Mouse (Mus musculus): ENCODE measurements around the gene Prkar1b. TPM values are rescaled to one million over a fixed set of nuclear protein-coding genes. Genes with fewer than 3 reads are reported as not detected.

Gene Prkar1b
- total and polyA plus RNA-seq, 2 experiments from 2014 or later, result 397 to 415 TPM

GRCm38 (mm10) chr5:139149006-139149672, 662 bp downstream of the Prkar1b start:
- ATAC-seq (ENCODE audit: low FRiP score), result peak; percentile 43; the same call in 1 of the 2 replicates
- DNase-seq (ENCODE audit: low spot score), result no peak
- Histone ChIP-seq H3K27me3 (ENCODE audit: insufficient read depth, low read length) (no peaks in the 10 kb centered on the region), H3K4me3 (ENCODE audit: low read depth, low read length) (peak overlapping the region; percentile 87), H3K4me2 (ENCODE audit: low read depth, low read length, poor library complexity, severe bottlenecking) (peak overlapping the region; percentile 90), H3K9me3 (ENCODE audit: low read length) (no peaks in the 10 kb centered on the region), H3K36me3 (ENCODE audit: insufficient read depth, low read length) (peaks cover 12% of the 10 kb centered on the region; the same call in 1 of the 2 replicates), H3K9ac (replicated peaks; ENCODE audit: low read length, poor library complexity, severe bottlenecking) (peak overlapping the region; percentile 46; the same call in 1 of the 2 replicates), H3K27ac (ENCODE audit: low read depth, low read length) (peak overlapping the region; percentile 75; the same call in 1 of the 2 replicates), H3K4me1 (ENCODE audit: insufficient read depth, low read length) (peaks cover 8% of the 10 kb centered on the region; the same call in 1 of the 2 replicates)
- no peak for TF ChIP-seq CTCF (IDR thresholded peaks at IDR 0.05)
- WGBS, result 29% methylated on average over 11 of the region's 11 CpGs

GRCm38 (mm10) chr5:139147178-139148078, 2.4 kb downstream of the Prkar1b start:
- H3K27ac ChIP-seq (ENCODE audit: low read depth, low read length), result no peak overlapping the region
- no peaks in the 10 kb centered on the region for H3K9me3 ChIP-seq (ENCODE audit: low read length)
- H3K9ac ChIP-seq (replicated peaks; ENCODE audit: low read length, poor library complexity, severe bottlenecking), result no peak overlapping the region
- H3K36me3 ChIP-seq (ENCODE audit: insufficient read depth, low read length), result no peaks in the 10 kb centered on the region; the same call in 1 of the 2 replicates
- H3K4me1 ChIP-seq (ENCODE audit: insufficient read depth, low read length), result peaks cover 8% of the 10 kb centered on the region; the same call in 1 of the 2 replicates
- TF ChIP-seq CTCF (IDR thresholded peaks at IDR 0.05), result no peak
- ATAC-seq (ENCODE audit: low FRiP score) (no peak), DNase-seq (ENCODE audit: low spot score) (peak; percentile 80)
- WGBS, result 80% methylated on average over 14 of the region's 14 CpGs
- no peaks in the 10 kb centered on the region for H3K27me3 ChIP-seq (ENCODE audit: insufficient read depth, low read length)
- H3K4me3 ChIP-seq (ENCODE audit: low read depth, low read length), result no peak overlapping the region
- H3K4me2 ChIP-seq (ENCODE audit: low read depth, low read length, poor library complexity, severe bottlenecking), result no peak overlapping the region

GRCm38 (mm10) chr5:139146476-139147075, 3.2 kb downstream of the Prkar1b start:
- peaks cover 8% of the 10 kb centered on the region; the same call in 1 of the 2 replicates for H3K4me1 ChIP-seq (ENCODE audit: insufficient read depth, low read length)
- WGBS, result 88% methylated on average over 11 of the region's 11 CpGs
- no peak overlapping the region for H3K4me3 ChIP-seq (ENCODE audit: low read depth, low read length)
- DNase-seq (ENCODE audit: low spot score), result peak; percentile 12
- TF ChIP-seq CTCF (IDR thresholded peaks at IDR 0.05), result no peak
- no peak overlapping the region for H3K9ac ChIP-seq (replicated peaks; ENCODE audit: low read length, poor library complexity, severe bottlenecking)
- H3K36me3 ChIP-seq (ENCODE audit: insufficient read depth, low read length), result no peaks in the 10 kb centered on the region; the same call in 1 of the 2 replicates
- ATAC-seq (ENCODE audit: low FRiP score), result no peak
- no peaks in the 10 kb centered on the region for H3K27me3 ChIP-seq (ENCODE audit: insufficient read depth, low read length)
- no peaks in the 10 kb centered on the region for H3K9me3 ChIP-seq (ENCODE audit: low read length)
- H3K4me2 ChIP-seq (ENCODE audit: low read depth, low read length, poor library complexity, severe bottlenecking), result no peak overlapping the region
- H3K27ac ChIP-seq (ENCODE audit: low read depth, low read length), result no peak overlapping the region

GRCm38 (mm10) chr5:139145726-139146125, 4.1 kb downstream of the Prkar1b start:
- no peak overlapping the region for H3K4me3 ChIP-seq (ENCODE audit: low read depth, low read length)
- H3K9me3 ChIP-seq (ENCODE audit: low read length), result no peaks in the 10 kb centered on the region

GRCm38 (mm10) chr5:139143890-139144289, 5.9 kb downstream of the Prkar1b start:
- Histone ChIP-seq H3K4me1 (ENCODE audit: insufficient read depth, low read length) (no peaks in the 10 kb centered on the region), H3K4me3 (ENCODE audit: low read depth, low read length) (no peak overlapping the region), H3K9me3 (ENCODE audit: low read length) (no peaks in the 10 kb centered on the region), H3K27ac (ENCODE audit: low read depth, low read length) (no peak overlapping the region), H3K9ac (replicated peaks; ENCODE audit: low read length, poor library complexity, severe bottlenecking) (no peak overlapping the region), H3K36me3 (ENCODE audit: insufficient read depth, low read length) (no peaks in the 10 kb centered on the region; the same call in 1 of the 2 replicates), H3K4me2 (ENCODE audit: low read depth, low read length, poor library complexity, severe bottlenecking) (no peak overlapping the region), H3K27me3 (ENCODE audit: insufficient read depth, low read length) (no peaks in the 10 kb centered on the region)
- DNase-seq (ENCODE audit: low spot score), result peak; percentile 40
- WGBS, result 81% methylated on average over 3 of the region's 3 CpGs
- ATAC-seq (ENCODE audit: low FRiP score), result no peak
- no peak for TF ChIP-seq CTCF (IDR thresholded peaks at IDR 0.05)

More at GRCm38 (mm10) chr5:139145726-139146125, 4.1 kb downstream of the Prkar1b start:
- Histone ChIP-seq H3K4me2 (ENCODE audit: low read depth, low read length, poor library complexity, severe bottlenecking) (no peak overlapping the region), H3K36me3 (ENCODE audit: insufficient read depth, low read length) (no peaks in the 10 kb centered on the region; the same call in 1 of the 2 replicates), H3K4me1 (ENCODE audit: insufficient read depth, low read length) (0 out of 2 replicates have a peak, but pooled peaks cover 4% of the 10 kb centered on the region), H3K27ac (ENCODE audit: low read depth, low read length) (no peak overlapping the region), H3K9ac (replicated peaks; ENCODE audit: low read length, poor library complexity, severe bottlenecking) (no peak overlapping the region), H3K27me3 (ENCODE audit: insufficient read depth, low read length) (no peaks in the 10 kb centered on the region)
- WGBS, result 90% methylated on average over 4 of the region's 4 CpGs
- ATAC-seq (ENCODE audit: low FRiP score), result no peak
- no peak for TF ChIP-seq CTCF (IDR thresholded peaks at IDR 0.05)
- no peak for DNase-seq (ENCODE audit: low spot score)

All from midbrain, postnatal 0 days (tissue).